Mouse (Mus musculus) cerebellum, postnatal 25 days (tissue): ENCODE data around the gene Ugt1a7c.
"Not testable (repeated sequence)": the region's sequence is repeated elsewhere in the genome, so short reads cannot be mapped to it uniquely, and the experiment has no call there.

Experiments
- DNase-seq, 2 experiments: peaks; one replicate each; pipeline ENCODE4 v3.0.0; 2021; ENCODE audit warnings: mixed read lengths in 2 of 2

The Ugt1a7c gene

DNA sequence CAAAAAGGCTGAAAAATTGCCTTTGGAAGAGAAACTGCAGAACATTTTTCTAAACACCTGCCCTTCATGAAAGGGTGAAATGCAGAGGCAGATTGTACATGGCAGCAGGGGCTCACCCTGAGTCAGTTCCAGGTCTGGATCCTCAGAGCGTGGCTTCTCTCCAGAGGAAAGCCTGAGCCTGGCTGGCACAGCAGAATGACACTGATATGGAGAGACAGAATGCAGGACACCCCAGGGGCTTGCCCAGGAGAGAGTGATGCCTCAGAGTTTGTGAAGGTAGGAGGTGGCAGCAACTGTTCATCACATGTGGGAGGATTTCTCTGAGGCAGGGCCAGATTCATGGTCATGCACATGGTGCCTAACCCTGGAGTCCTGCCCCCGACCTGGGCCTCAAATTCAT, 105.1 kb downstream of the Ugt1a7c start:
- DNase-seq = peak; percentile 64 to 65

DNA sequence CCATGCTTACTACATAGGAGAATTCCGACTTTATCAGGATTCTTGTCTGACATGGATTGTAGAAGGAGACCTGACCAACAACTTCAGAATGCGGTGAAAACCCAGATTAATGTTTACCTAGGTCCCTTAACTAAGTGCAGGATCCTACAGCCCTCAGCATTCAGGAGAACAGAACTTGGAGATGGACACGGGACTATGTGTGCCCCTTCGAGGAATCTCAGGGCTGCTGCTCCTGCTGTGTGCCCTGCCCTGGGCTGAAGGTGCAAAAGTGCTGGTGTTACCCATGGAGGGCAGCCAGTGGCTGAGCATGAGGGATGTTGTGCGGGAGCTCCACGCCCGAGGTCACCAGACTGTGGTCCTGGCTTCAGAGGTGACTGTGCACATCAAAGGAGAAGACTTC, 105.6 kb downstream of the Ugt1a7c start, which contains the start of gene Ugt1a2:
Gene Ugt1a2 (plus strand): TSS at position 146 of the 400 bp plus-strand sequence.
- no peak for DNase-seq

DNA sequence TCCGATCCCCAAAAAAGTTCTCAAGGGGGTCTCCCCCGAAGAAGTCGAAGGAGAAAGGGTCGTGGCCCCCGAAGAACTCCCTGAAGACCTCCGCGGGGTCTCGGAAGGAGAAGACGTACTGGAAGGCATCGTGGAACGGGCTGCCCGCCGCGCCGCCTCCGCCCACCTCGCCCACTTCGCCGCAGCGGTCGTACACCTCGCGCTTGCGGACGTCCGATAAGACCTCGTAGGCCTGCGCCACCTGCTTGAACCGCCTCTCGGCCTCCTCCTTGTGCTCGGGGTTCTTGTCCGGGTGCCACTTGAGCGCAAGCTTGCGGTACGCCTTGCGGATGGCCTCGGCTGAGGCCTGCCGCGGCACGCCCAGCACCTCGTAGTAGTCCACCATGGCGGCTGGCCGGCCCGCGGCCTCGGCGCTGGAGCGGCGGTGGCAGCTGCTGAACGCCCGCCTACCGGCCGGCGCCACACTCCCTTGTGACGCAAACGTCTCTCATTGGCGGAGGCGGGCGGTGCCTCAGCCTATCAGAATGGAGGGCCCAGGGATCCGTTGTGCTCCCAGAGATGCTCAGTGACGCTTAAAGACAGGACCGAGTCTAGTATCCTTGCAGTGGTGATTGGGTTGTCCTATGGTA, 110.5 kb downstream of the Ugt1a7c start, which contains the start of gene Dnajb3:
Gene Dnajb3 (minus strand): TSS at position 489 of the 629 bp plus-strand sequence.
- peak; percentile 89 to 92 for DNase-seq

DNA sequence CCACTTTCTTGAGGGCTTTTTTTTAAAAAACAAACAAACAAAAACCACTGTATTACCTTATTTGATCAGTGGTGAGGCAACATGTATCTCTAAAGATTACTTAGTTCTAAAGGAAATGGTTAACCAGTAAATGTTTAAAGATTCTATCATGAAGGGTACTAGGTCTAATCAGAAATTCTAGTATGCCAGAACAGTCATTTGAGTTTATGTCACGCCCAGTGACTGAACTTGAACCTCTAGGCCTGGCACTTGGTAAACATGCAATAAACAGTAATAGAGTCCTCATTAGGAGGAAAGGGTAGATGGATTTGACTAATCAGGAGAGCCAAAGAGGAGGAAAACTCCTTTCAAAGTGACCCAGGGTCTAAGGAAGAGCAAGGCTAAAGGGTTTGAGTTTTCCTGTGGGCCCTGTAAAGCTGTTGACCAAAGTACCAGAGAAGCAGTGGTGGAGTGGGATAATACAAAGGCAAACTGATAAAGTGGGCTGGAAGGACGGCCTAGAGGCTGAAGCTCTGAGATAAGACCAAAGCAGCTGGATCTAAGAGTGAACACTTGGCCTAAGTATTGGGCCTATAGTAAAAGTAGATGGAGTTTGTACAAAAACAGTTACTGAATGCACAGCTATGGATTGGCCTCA, 112.1 kb downstream of the Ugt1a7c start:
- no peak for DNase-seq

DNA sequence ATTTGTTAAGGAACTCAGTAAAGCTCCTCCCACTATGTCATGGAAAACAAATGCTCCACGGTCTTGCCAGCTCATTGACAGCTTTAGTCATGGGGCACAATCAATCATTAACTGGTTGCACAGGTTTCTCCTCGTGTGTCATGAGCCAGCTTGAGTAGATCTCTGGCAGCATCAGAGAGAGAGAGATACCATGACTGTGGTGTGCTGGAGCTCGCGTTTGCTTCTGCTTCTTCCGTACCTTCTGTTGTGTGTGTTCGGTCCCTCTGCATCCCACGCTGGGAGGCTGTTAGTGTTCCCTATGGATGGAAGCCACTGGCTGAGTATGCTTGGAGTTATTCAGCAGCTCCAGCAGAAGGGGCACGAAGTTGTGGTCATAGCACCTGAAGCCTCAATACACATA, 117.0 kb downstream of the Ugt1a7c start, which contains the start of gene Ugt1a1:
Gene Ugt1a1 (plus strand): TSS at position 148 of the 400 bp plus-strand sequence.
- DNase-seq = no peak

DNA sequence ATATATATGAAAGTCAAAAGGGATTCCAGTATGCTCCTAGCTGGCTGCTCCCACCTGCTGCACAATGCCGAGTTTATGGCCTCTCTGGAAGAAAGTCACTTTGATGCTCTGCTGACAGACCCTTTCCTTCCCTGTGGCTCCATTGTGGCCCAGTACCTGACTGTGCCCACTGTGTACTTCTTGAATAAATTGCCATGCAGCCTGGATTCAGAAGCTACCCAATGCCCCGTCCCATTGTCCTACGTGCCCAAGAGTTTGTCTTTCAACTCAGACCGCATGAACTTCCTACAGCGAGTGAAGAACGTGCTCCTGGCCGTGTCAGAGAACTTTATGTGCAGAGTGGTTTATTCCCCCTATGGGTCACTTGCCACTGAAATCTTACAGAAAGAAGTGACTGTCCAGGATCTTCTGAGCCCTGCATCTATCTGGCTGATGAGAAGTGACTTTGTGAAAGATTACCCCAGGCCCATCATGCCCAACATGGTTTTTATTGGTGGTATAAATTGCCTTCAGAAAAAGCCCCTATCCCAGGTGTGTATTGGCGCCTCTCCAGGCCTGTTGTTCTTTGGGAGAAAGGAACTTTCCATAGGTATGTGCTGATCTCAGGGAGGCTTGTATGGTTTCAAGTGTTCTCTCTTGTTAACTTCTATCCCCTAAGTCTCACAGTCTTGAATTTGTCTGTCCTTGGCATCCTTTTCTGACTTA, 117.6 kb downstream of the Ugt1a7c start:
- no peak for DNase-seq

DNA sequence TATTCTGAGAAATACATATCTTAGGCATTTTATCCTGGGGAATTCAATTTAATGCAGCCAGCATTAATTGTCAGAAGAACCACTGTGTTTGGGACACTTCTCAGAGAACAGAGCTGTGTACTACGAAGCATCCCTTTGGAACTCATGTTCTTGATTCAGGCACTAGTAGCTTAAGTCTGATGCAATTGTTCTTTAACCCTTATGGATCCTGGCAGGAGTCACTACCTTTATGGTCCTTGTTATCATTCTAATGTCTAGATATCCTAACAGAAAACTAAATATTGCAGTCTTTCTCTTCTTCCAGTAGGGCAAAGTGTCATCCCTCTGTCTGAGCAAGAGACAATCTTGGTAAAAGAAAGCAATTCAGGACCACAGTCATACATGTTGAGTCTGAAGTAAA, 118.2 kb downstream of the Ugt1a7c start:
- no peak for DNase-seq

DNA sequence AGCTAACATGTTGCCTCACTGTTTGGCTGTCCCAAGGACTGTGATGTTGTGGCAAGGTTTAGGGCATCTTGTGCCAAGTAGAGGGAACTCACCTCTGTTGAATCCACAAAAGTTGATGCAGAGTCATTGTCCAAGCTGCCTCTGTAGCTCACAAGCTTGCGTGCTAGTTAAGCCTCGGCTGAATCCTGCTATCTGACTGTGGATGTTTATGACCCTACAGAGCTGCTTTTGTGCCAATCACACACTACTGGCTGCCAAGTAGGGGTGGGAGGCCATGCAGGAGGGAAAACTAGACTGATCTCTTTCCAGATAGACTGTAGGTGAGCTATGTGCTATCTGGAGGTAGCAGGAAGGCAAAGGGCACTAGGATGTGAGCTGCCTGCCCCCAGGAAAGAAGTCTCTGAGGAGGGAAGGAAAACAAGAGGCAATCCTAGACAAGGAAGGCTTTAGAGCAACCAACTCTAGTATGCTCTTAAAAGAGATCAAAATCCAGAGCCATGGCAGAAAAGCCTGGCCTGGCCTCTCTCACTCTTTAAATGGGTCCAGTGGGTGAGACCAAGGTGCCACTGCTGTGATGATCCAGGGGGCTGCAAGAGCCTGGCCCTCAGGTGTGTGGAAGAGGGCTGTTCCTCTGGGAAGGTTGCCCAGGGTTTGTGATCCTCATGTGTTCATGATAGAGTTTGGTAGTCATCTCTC, 119.1 kb downstream of the Ugt1a7c start:
- DNase-seq = no peak

DNA sequence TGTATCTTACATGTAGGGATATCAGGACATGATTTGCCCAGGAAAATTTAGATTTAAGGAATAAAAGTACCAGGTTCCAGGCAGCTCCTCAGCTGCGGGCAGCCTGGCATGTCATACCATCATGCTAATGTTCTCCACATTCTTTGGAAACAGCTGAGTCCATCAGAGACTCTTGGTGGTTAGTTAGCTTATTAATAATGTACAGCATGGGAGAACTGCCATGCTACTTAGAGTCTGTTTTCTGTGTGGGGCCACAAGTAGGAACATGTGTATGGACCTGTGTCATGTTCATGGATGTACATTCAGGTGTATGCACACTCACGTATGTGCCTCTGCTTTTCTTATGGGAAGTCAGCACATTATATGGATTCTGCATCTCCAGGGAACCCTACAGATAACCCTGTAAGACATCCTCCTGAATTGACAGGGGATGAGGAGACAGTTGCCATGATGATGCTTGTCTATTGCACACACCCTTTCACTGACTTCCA, 119.6 kb downstream of the Ugt1a7c start:
- no peak for DNase-seq

DNA sequence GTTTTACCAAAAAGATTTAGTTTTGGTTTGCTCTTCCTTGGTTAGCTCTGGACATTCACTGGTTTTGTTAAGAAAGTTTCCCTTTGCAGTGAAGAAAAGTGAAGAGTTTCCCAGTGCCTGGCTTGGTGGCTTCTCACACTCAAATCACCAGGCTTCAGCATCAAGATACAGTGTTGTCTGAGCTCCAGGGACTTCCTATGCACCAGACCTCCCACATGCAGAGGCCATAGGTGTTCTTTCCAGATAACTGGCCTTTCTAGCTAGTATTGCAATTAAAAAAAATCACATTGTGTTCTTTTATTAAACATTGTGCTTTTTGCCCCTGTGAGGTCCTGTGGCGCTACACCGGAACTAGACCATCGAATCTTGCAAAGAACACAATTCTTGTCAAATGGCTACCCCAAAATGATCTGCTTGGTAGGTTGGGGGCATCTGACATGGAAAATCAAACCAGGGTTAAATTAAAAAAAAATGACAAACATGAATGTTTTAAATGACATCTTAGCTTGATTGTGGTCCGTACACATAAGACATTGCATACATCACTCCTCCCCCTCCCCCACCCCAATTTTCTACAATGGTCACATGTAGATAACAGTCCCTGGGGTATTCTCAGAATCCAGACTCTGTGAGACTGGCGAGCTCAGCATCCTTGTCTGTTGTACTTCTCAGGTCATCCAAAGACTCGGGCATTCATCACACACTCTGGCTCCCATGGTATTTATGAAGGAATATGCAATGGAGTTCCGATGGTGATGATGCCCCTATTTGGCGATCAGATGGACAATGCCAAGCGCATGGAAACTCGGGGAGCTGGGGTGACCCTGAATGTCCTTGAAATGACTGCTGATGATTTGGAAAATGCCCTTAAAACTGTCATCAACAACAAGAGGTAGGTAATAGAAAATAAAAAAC, 120.9 kb downstream of the Ugt1a7c start:
- DNase-seq = no peak

DNA sequence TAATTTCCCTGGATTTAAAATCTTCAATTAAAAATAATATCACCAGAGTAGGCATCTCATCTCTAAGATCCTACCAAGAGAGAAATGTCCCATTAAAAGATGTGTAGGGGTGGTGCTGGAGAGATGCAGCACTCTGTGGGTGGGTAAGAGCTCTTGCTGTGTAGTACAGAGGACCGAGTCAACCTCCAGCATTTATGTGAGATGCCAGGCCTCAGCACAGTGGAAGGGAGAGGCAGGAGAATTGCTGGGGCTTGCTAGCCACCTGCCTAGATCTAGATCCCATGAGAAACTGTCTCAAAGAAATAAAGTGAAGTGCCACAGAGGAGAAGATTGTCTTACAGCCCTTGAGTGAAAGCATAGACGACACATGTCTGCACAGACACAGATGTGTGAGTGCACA, 121.7 kb downstream of the Ugt1a7c start:
- no peak for DNase-seq

DNA sequence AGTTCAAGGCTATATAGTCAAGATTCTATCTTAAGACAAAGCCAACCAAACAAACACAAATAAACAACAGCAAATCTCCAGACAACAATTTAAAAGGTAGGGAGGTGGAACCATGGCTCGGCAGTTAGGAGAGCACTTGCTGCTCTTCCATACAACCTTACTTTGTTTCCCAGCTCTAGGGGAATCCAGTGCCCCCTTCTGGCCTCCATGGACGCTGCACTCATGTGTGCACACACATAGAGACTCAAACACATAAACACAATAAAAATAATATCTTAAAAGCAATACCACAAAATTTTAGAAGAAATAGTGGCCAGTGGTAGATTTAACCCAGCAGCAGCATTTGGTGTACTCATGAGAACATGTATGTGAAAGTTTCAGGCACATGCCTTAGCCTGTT, 122.3 kb downstream of the Ugt1a7c start:
- no peak for DNase-seq

DNA sequence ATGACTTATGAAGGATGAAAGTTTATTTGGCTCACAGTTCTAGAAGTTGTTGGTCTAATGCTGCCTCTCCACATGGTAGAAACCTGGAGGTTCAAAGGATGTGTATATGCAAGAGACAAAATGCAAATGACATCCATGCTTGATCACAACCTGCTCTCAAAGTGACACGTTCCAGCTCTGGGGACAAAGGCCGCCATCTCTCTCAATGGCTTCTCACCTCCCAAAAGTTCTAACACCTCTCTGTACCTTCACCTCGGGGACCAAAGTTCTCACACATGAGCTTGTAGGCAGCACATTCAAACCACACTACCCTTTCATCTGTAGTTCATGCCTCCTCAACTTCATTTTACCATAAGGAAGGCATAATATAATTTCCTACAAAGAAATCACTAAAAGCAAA, 122.7 kb downstream of the Ugt1a7c start:
- DNase-seq = no peak

DNA sequence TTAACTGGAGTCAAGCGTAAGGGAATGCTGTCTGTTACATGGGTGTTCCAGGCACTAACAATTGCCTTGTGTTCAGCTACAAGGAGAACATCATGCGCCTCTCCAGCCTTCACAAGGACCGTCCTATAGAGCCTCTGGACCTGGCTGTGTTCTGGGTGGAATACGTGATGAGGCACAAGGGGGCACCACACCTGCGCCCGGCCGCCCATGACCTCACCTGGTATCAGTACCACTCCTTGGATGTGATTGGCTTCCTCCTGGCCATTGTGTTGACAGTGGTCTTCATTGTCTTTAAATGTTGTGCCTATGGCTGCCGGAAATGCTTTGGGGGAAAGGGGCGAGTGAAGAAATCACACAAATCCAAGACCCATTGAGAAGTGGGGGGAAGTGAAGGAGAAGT, 123.2 kb downstream of the Ugt1a7c start:
- peak in 1 of 2 experiments; percentile 14 for DNase-seq

DNA sequence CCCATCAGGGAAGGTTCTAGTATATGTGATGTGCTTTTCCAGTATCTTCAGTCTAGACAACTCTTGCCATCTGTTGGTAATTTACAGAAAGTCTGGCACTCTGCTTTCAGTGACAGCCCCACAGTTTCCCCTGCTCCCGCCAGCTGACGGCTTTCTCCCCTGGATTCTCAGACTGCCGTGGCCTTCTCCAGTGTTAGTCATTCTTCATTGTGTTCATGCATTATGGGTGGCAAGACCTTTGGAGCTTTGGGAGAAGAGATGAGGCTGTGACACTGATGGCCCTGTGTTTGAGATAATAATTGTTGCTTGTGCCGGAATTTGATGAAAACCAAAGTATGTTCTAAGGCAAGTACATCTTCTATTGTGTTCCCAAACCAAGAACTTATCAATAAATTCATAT, 123.7 kb downstream of the Ugt1a7c start:
- no peak for DNase-seq

DNA sequence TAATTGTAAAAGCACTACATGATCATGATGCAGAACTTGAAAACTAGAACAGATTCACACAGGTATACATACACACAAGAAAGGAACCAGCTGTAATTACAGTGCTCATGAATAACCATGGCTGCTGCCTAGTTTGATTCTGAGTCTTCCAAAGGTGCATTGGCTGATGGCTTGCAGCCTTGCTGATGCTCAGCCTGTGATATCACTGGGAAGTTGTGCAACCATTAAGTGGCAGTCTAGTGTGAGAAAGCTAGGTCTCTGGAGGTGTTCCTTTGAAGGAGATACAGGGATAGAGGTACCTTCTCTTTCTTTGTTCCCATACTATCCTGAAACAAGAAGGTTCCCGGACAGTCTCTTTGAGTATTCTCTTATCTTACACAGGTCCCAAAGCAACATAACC, 124.2 kb downstream of the Ugt1a7c start:
- no peak for DNase-seq

DNA sequence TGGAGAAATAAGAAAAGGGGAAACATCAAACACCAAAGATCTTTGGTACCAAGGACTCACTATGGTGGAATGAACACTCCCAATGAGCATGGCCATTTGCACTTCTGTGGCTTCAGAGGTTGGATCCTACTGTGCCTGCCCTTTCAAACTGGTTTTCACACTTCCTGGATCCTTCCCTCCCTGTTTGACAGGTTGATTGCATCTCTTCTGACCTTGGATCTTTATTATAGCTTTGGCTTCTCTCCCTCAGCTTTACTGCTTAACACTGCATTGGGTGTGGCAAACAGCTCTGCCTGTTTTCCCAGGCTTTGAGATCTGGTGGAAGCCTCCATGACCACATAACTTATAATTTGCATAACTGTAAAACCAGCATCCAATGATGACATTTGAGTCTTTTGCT, 125.5 kb downstream of the Ugt1a7c start:
- DNase-seq = no peak

DNA sequence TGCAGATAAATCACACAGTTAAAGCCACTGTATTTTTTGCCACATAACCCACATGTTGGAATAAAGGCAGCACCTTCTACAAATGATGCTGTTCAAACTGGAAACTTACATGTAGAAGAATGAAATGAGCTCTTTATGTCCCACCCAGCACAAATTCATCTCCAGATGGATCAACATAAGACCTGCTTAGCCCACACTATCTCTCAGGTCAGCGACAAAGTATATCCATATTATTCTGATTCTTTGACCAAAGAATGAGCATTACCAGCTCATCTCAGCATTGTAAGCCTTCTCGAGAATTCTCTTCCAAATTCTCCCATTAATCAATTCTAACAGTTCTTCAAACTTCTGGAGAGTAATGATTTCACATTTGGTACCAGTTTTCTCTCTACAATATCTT, 127.4 kb downstream of the Ugt1a7c start:
- no peak for DNase-seq

DNA sequence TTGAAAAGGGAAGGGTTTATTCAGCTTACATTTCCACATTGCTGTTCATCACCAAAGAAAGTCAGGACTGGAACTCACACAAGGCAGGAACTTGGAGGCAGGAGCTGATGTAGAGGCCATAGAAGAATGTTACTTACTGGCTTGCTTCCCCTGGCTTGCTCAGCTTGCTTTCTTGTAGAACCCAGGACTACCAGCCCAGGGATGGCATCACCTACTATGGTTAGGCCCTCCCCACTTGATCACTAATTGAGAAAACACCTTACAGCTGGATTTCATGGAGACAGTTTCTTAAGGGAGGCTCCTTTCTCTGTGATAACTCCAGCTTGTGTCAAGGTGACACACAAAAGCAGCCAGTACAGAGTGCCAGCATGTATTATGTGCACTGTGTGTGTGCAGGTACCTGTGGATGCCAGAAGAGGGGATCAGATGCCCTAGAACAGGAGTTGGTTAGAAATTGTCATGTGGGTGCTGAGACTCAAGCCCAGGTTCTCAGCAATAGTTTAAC, 128.2 kb downstream of the Ugt1a7c start:
- DNase-seq = not testable (repeated sequence)

DNA sequence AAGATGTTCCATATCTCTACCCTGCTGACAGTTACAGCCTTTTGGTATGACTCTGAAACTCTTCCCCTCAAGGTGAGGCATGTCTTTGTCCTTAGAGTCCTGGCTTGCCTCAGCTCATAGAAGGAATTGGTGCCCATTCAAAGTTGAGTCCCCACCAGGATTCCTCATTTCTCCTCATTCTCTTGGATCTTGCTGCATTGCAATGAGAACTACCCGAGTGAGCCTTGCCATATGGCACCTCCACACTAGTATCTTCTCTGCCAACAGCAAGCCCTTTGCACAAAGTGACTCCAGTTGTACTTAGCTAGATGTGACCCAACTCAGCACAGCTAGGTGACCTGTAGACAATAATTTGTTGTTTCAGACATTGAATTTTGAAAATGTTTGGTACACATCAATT, 128.7 kb downstream of the Ugt1a7c start:
- DNase-seq = no peak

DNA sequence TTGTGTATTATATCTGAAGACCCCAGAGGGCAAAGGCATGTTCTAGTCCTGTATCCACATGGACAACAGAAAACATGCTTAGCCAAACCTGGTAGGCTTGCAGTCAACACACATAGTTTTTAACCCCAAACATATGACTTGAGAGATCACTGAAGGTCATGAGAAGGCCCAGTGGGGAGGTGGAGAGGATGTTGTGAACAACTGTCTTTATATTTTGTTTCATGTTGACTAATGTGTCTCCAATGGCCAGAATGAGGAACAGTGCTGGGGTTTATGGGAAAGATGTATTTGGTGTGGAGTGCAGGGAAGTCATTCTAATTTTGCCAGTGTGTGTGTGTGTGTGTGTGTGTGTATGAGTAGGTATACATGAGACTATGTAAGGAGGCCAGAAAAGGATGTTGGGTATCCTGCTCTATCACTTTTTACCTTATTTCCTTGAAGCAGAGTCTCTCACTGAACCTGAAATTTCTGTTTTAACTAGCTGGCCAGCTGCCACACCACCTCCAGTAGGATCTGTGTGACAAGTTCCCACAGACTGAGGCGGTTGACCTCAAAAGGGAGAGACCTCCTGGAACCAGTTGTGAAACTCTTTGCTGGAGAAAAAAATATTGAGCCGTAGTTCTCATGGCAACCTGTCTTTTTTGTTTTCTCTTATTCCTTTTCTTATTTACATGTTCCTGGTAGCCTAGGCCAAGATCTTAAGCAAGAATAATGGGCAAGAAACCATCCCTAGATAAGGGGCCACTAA, 129.3 kb downstream of the Ugt1a7c start:
- peak in 1 of 2 experiments; percentile 10 for DNase-seq
